Mouse (Mus musculus): ENCODE data around the gene Prrx1.

DNA sequence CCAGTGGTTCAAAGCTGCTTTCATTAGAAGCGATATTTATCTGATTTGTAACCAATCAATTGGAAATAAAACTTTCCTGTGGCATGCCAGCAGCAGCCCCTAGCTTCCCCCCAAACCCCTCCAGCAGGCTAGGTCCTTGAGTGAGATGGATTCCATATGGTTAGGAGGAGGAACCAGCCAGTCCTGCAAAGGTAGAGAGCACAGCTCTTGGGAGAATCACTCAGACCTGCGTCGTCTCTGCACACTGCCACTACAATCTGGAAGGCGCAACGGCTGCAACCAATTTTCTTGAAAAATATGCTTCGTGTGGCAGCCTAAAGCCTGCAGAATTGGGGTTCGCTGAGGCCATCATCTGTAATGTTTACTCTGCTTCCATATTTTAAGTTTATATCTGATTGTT is 44.7 kb upstream of the Prrx1 start:
- no peak for TF ChIP-seq CHD2 (IDR thresholded peaks at IDR 0.05; ENCODE audit: low read depth, low read length)
- TF ChIP-seq ZNF384 (IDR thresholded peaks at IDR 0.05; ENCODE audit: low read depth, low read length): no peak
- no peak for TF ChIP-seq MAFK (IDR thresholded peaks at IDR 0.05; ENCODE audit: insufficient read depth, low read depth, low read length)
- TF ChIP-seq HCFC1 (IDR thresholded peaks at IDR 0.05; ENCODE audit: borderline replicate concordance, insufficient read depth, low read length): no peak
- no peak for TF ChIP-seq ZC3H11A (IDR thresholded peaks at IDR 0.05; ENCODE audit: borderline replicate concordance, low read depth, low read length)

Data from ES-E14 (cell line).